Mouse (Mus musculus) embryonic facial prominence, embryonic 11.5 days (tissue): ENCODE results near the gene Rgs8. TPM values are rescaled to one million over a fixed set of nuclear protein-coding genes. Genes with fewer than 3 reads are reported as not detected.

Experiments
- ATAC-seq: fragments of 200-750 bp; cut with Nextera tagmentation; replicated peaks from 2 replicates; pipeline ENCODE4 v1.8.0; 2017; ENCODE audit warnings: low read depth; ENCODE audit not compliant: insufficient number of reproducible peaks, low FRiP score, low TSS enrichment
- DNase-seq: peaks from one replicate; pipeline ENCODE4 v3.0.0-alpha.2; 2015; ENCODE audit warnings: low spot score
- H3K27ac ChIP-seq: fragments of 300-500 bp; sonication (generic); replicated peaks from 2 replicates; pipeline ENCODE4 v1.5.1; 2014; ENCODE audit warnings: mild to moderate bottlenecking, low read depth, low read length, control low read depth
- H3K27me3 ChIP-seq: fragments of 300-500 bp; sonication (generic); 2 replicates; pipeline ENCODE4 v1.6.1; 2014; ENCODE audit warnings: mild to moderate bottlenecking, low read length, moderate library complexity, mixed read lengths; ENCODE audit not compliant: control insufficient read depth, insufficient read depth
- H3K36me3 ChIP-seq: fragments of 300-500 bp; sonication (generic); replicated peaks from 2 replicates; pipeline ENCODE4 v1.6.1; 2014; ENCODE audit warnings: low read depth, mild to moderate bottlenecking, low read length, moderate library complexity, mixed read lengths; ENCODE audit not compliant: control insufficient read depth, insufficient read depth
- H3K4me1 ChIP-seq: fragments of 300-500 bp; sonication (generic); 2 replicates; pipeline ENCODE4 v1.6.1; 2014; ENCODE audit warnings: low read length, mixed read lengths; ENCODE audit not compliant: control insufficient read depth, insufficient read depth
- H3K4me2 ChIP-seq: fragments of 300-500 bp; sonication (generic); 2 replicates; pipeline ENCODE4 v1.6.1; 2014; ENCODE audit warnings: low read depth, mild to moderate bottlenecking, control low read depth, low read length, moderate library complexity
- H3K4me3 ChIP-seq: fragments of 300-500 bp; sonication (generic); 2 replicates; pipeline ENCODE4 v1.5.1; 2014; ENCODE audit warnings: low read depth, low read length, control low read depth
- H3K9ac ChIP-seq: fragments of 300-500 bp; sonication (generic); replicated peaks from 2 replicates; pipeline ENCODE4 v1.6.1; 2014; ENCODE audit warnings: mild to moderate bottlenecking, control low read depth, low read length
- H3K9me3 ChIP-seq: fragments of 300-500 bp; sonication (generic); replicated peaks from 2 replicates; pipeline ENCODE4 v1.6.1; 2016; ENCODE audit warnings: mild to moderate bottlenecking, low read length, inconsistent platforms, mixed read lengths; ENCODE audit not compliant: control insufficient read depth
- WGBS: fragments of 180-500 bp; shearing (Covaris S2); extraction: QIAGEN DNeasy Blood & Tissue Kit; methylation state at CpG from one replicate; pipeline ENCODE4 v1.1.7; 2014; 5-methylcytosine and 5-hydroxymethylcytosine counted together
- polyA plus RNA-seq: library from polyadenylated mRNA; unstranded; fragments of >200 nt; fragmentation: Nextera tagmentation; extraction: Ambion mirVana; gene quantifications from 2 replicates; pipeline ENCODE4 v1.2.1, GENCODE M21; 2014

The Rgs8 gene
- polyA plus RNA-seq, 1 experiment from 2014 or later = 1.9 TPM

DNA sequence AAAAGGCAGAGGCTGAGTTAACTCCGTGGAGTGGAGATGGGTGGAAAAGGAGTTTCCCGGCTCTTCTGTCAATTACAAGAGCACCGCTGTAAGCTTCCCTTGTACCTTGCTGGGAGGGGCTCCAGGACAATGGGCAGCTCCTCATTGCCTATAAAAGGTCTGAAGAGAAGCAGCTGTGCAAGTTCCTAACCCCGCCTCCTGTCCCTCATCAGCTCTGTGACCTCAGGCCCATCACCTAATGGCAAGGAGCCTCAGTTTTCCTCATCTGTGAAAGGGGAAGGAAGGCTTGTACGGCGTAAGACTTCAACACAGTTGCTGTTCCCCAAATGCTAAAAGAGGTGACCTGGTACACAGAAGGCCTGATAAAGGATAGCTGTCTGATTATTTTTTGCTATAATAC lies 24.8 kb downstream of the Rgs8 start:
- no peaks in the 10 kb centered on the region for H3K36me3 ChIP-seq
- no peaks in the 10 kb centered on the region for H3K4me1 ChIP-seq
- no peak for ATAC-seq
- H3K9ac ChIP-seq = no peak overlapping the region
- H3K27me3 ChIP-seq = no peaks in the 10 kb centered on the region
- no peaks in the 10 kb centered on the region for H3K9me3 ChIP-seq
- no peak for DNase-seq
- no peak overlapping the region for H3K4me3 ChIP-seq
- H3K4me2 ChIP-seq = no peak overlapping the region
- H3K27ac ChIP-seq = no peak overlapping the region
- 57% methylated on average over 6 of the region's 6 CpGs for WGBS

DNA sequence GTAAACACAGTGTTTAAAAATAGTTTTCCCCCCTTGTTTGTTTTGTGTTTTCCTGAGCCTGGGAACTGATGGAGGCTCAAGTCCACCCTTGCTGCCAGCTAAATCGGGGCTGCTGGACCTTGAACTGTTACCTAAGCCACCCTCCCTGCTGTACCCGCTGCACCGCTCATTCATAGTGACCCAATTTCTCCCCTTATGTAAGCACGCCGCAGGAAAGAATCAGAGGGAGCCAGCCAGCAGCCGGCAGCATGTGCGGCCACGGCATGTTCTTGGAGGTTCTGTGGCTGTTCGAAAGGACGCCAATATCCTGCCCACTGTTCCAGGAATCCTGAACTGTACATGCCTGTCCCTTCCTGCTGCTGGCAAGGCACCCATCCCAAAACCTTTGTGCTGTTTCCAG lies 26.3 kb downstream of the Rgs8 start:
- Histone ChIP-seq H3K36me3 (no peaks in the 10 kb centered on the region), H3K4me1 (no peaks in the 10 kb centered on the region), H3K4me3 (no peak overlapping the region), H3K27ac (no peak overlapping the region), H3K4me2 (no peak overlapping the region), H3K9me3 (no peaks in the 10 kb centered on the region), H3K27me3 (no peaks in the 10 kb centered on the region), H3K9ac (no peak overlapping the region)
- DNase-seq (no peak), ATAC-seq (no peak)
- 68% methylated on average over 10 of the region's 10 CpGs for WGBS

DNA sequence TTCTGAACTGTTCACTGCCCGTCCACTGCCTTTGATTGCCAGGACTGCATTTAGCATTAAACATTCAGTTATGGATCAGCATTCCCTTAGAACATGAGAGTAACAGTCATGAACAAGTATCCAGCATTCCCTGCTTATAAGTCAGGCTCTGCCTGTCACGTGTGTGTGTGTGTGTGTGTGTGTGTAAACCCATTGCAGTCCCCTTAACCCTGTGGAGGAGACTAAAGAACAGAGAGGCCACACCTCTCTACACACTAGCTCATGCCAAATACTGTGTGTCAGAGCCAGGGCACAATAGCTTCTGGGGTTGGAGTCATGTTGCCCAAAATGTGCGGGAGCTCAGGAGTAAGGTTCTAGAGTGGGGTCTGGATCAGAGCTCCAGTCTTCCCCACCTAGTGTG lies 26.8 kb downstream of the Rgs8 start:
- Histone ChIP-seq H3K4me2 (no peak overlapping the region), H3K9me3 (no peaks in the 10 kb centered on the region), H3K27me3 (no peaks in the 10 kb centered on the region), H3K4me1 (no peaks in the 10 kb centered on the region), H3K4me3 (no peak overlapping the region), H3K9ac (no peak overlapping the region), H3K36me3 (no peaks in the 10 kb centered on the region), H3K27ac (no peak overlapping the region)
- no peak for ATAC-seq
- WGBS = 69% methylated on average over 3 of the region's 3 CpGs
- no peak for DNase-seq

DNA sequence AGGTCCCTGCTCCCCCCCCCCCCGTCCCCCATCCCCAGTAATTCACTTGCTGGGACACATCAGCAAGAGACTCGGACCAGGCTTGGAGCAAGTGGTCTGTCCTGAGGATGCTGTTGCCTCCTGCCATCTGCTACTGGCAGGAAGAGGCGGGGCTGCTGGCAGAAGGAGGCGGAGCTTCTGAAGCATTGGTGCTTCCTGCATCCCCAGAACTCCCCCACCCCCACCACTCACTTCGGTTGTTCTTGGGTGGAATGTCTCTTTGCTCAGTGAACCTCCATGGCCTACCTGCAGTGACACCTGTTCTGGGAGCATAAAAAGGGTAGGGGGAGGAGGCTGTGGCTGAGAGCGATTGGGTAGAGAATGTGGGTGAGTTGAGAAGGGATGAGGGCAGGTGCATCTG lies 27.5 kb downstream of the Rgs8 start:
- no peak overlapping the region for H3K27ac ChIP-seq

DNA sequence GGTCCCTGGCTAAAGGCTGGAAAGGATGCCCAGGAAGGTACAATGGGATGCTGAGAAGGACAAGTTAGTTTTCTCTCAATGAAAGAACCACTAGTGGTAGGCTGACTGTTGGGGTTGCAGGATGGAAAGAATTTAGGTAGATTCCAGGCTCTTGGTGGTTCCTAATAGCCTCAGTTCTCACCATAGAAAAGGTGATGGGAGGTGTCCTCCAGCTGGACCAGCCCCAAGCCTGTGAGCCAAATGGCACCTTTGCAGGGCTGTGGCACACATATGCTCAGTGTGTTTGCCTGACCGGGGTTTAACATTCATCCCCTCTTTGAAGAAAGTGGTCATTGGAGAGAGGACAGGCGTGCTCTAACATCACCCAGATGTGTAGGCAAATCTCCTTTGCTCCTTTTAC lies 28.2 kb downstream of the Rgs8 start:
- H3K36me3 ChIP-seq = no peaks in the 10 kb centered on the region
- DNase-seq (no peak), ATAC-seq (no peak)
- 94% methylated on average over 2 of the region's 2 CpGs for WGBS
- H3K27me3 ChIP-seq = no peaks in the 10 kb centered on the region
- H3K4me1 ChIP-seq = no peaks in the 10 kb centered on the region
- H3K9me3 ChIP-seq = no peaks in the 10 kb centered on the region
- H3K4me2 ChIP-seq = no peak overlapping the region
- H3K9ac ChIP-seq = no peak overlapping the region
- H3K27ac ChIP-seq = no peak overlapping the region
- H3K4me3 ChIP-seq = no peak overlapping the region

More for the DNA sequence above, 27.5 kb downstream of the Rgs8 start:
- H3K4me1 ChIP-seq = no peaks in the 10 kb centered on the region
- ATAC-seq (no peak), DNase-seq (no peak)
- no peak overlapping the region for H3K9ac ChIP-seq
- no peaks in the 10 kb centered on the region for H3K36me3 ChIP-seq
- H3K9me3 ChIP-seq = no peaks in the 10 kb centered on the region
- WGBS = 53% methylated on average over 6 of the region's 6 CpGs
- H3K27me3 ChIP-seq = no peaks in the 10 kb centered on the region
- H3K4me3 ChIP-seq = no peak overlapping the region
- no peak overlapping the region for H3K4me2 ChIP-seq

DNA sequence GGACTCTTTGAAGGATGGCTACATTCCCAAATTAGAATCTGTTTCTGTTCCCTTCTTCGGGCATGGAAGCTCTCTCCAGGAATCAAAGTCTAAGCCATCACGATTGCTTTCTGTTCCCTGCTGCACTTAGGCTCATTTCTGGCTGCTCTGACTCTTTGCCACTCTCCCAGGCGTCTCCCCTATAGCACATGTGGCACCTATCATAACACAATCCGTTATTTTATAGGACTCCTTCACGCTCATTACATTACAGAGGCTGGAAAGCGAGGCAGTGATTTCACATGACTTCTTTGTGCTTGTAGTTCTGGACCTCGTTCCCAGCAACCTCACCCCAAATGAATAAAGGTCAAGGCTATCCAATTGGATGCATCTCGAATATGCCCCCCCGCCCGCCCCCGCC lies 30.4 kb downstream of the Rgs8 start:
- no peaks in the 10 kb centered on the region for H3K36me3 ChIP-seq
- no peak overlapping the region; the same call in 1 of the 2 replicates for H3K27ac ChIP-seq
- 62% methylated on average over 11 of the region's 11 CpGs for WGBS
- no peaks in the 10 kb centered on the region for H3K9me3 ChIP-seq
- ATAC-seq (no peak), DNase-seq (peak; percentile 44)
- no peak overlapping the region for H3K9ac ChIP-seq
- H3K4me3 ChIP-seq = no peak overlapping the region
- H3K4me2 ChIP-seq = no peak overlapping the region
- no peaks in the 10 kb centered on the region for H3K27me3 ChIP-seq
- H3K4me1 ChIP-seq = no peaks in the 10 kb centered on the region

DNA sequence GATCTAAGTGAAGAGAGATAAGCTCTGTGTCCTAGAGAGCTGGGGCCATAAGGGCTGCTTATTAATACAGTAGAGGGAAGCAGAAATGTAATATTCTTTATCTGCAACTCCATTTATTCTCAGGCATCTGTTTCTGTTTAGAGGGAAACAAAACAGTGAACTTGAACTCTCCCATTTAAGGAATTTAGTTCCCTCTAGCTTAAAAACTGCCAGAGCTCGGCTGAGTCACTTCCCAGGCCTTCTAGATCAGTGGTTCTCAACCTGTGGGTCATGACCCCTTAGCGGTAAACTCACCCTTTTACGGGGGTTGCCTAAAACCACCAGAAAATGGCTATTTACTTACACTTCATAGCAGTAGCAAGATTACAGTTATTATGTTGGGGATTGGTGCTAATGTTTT lies 32.8 kb downstream of the Rgs8 start:
- Histone ChIP-seq H3K4me3 (no peak overlapping the region), H3K36me3 (no peaks in the 10 kb centered on the region), H3K9ac (no peak overlapping the region), H3K27me3 (no peaks in the 10 kb centered on the region), H3K4me2 (no peak overlapping the region), H3K4me1 (no peaks in the 10 kb centered on the region), H3K27ac (no peak overlapping the region), H3K9me3 (no peaks in the 10 kb centered on the region)
- 28% methylated on average over 3 of the region's 3 CpGs for WGBS
- DNase-seq (peak; percentile 56), ATAC-seq (no peak)

DNA sequence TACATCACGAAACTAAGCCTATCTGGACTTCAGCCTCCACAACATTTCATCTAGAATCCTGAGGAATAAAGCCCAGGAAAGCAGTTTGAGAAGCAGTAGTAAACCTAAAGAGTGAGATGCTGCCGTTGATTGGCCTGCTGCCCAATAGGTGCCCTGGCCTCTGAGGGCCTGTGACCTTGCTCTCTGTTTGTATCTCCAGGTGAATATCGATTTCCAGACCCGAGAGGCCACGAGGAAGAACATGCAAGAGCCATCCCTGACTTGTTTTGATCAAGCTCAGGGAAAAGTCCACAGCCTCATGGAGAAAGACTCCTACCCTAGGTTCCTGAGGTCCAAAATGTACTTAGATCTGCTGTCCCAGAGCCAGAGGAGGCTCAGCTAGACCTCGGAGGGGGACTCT lies 39.7 kb downstream of the Rgs8 start:
- WGBS = 76% methylated on average over 6 of the region's 6 CpGs
- Histone ChIP-seq H3K36me3 (no peaks in the 10 kb centered on the region), H3K27me3 (no peaks in the 10 kb centered on the region), H3K4me2 (no peak overlapping the region), H3K9me3 (no peaks in the 10 kb centered on the region), H3K4me1 (no peaks in the 10 kb centered on the region), H3K4me3 (no peak overlapping the region), H3K9ac (no peak overlapping the region), H3K27ac (no peak overlapping the region)
- no peak for ATAC-seq
- no peak for DNase-seq
